Mouse (Mus musculus): ENCODE measurements around the gene Adgrd1. TPM values are rescaled to one million over a fixed set of nuclear protein-coding genes. Genes with fewer than 3 reads are reported as not detected.

Gene Adgrd1
- total RNA-seq, 2 experiments from 2014 or later: 2.1 to 2.9 TPM

DNA sequence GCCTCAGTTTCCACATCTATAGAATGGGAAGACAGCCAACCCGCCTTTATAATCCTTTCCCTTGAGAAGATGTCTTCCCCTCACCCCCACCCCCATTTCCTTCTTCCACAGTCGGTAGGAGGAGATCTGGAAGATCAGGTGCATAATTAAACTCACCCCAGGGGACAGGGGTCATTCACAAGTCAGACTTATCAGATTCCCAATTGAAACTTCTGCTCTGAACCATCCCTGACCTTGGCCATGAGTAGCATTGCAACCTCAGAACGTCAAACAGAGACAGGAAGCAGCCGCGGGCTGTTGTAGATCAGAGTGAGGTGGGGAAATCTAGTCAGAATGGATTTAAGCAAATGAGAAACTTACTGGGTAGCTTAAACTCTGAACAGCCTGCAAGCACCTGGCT lies 46.3 kb downstream of the Adgrd1 start:
- DNase-seq (ENCODE audit: low spot score in 2 of 2): no peak
- intact Hi-C loops (cut with DNase I): no loop called here

DNA sequence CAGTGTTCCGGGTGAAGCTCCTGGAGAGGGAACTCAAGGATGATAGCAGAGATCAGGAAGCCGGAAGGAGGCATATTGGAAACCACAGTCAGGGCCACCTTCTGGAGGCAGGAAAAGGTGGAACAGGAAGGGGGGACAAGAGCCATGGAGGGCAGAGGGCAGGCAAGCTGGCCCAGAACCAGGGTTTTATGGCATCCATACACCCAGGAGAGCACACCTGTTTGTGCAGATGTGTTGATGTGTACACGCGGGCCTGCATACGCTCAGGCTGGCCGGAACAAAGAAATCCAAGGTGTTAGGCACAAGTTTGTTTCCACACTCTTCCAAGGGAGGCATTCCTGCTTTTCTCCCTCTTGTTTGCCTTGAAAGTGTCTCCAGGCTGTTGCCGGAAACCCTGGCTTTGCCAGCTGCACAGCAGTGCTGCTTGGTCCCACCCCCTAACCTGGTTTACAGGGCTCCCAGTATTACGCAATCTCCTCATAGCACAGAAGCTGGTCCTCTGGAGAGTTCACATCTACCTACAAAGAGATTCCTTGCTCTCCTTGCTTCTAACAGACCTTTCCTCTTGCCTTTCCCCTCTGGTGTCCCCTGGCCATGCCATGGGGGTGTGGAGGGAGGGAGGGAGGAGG lies 48.9 kb downstream of the Adgrd1 start:
- peak in 1 of 2 experiments; percentile 49 for DNase-seq (ENCODE audit: low spot score in 2 of 2)
- intact Hi-C loops (cut with DNase I): no loop called here

DNA sequence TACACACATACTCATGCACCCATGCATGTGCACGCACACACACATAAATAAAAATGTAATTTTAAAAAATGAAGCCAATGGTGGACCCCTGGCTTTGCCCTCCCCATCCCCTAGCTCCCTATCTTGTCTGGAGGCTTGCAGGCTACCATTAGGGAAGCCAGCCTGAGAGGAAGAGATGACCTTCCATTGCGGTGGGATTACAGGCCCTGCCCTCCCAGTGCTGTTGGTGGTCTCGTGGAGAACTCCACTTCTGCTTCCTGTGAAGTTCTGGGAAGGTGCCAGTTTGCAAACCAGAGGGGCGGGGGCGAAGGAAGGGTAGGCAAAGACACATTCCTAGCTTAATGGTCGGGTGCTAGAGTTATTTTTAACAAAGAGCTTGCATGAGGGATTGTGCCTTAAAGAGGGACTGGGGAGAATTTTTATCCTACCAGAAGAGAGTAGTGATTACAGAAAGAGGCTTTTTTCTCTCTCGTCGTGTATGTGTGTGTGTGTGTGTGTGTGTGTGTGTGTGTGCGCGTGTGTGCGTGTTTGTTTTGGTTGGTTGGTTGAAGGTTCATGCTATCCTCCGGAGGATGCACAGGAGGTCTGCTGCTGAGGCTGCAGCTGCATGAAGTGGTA lies 50.5 kb downstream of the Adgrd1 start:
- DNase-seq (ENCODE audit: low spot score in 2 of 2): peak; percentile 53 to 59

DNA sequence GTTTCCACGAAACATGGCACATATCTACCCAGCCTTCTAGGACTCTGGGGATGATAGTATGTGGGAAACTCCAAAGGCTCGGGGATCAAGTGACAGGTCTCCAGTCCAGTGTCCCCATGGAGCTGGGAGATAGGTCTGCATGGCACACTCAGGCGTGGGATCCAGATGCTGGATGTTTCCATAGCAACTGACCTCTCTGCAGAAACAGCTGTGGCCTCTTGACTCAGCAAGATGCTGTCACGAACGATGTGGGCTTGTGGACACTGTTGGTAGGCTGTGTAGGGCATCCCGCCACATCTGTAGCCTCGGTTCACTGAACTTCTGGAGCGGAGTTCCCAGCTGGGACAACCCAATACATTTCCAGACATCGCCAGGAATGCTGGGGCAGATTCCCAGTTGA lies 51.9 kb downstream of the Adgrd1 start:
- intact Hi-C loops (cut with DNase I): no loop called here
- DNase-seq (ENCODE audit: low spot score in 2 of 2): no peak

More for the DNA sequence above, 50.5 kb downstream of the Adgrd1 start:
- intact Hi-C loops (cut with DNase I): no loop called here

DNA sequence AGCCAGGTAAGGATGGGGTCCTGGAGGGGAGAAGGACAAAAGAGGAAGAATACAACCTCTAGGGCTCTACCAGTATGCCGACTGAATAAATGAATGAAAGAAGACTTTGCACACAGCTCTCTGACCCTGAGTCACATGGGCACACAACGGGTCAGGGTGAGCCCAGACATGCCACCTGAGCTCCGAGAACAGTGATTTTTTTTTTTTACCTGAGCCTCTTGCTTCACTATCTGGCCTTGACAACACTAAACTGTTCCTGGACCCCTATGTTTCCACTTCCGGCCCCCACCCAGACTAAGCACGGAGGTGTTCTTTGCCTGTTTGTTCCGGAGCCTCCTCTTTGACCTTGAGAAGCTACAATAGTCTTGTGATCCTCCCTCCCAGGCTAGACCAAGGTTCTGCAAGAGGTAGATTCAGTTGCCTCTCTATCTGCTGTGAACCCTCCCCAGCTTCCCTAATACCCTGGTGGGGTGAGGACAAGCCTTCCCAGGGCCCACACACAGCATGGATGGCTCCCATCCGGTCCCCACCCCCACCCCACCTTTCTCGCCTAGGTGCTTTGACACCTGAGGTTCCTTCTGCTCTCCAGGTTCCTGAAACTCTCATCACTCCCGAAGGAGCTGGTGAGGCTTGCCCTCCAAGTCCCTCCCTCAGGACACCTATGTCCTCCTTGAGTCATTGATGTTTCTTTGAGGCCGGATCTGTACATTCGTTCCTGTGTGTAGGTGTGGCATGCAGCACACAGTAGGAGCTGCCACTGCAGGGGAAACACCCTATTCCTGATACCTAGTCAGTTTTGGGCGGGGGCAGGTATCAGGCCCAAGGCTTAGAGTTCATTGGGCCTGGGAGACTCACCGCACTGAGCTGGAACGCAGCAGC lies 58.7 kb downstream of the Adgrd1 start:
- intact Hi-C loops (cut with DNase I): no loop called here
- no peak for DNase-seq (ENCODE audit: low spot score in 2 of 2)

DNA sequence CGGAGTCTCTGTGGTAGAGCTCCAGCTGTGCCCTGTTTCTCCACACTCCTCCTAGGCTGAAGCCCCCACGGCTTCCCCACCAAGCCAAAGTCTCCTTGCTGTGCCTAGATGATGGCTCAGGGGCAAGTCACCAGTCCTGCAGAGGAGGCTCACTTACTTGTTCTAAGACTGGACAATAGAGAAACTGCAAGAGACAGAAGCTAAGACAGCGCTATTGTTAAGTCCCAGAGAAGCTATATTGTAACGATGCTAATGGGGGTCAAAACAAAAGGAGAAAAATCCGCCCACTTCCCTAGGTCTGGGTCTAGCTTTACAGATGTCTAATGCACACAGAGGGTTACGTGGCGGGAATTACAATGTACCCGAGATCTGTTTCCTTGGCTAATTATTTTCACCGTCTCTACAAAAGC lies 59.4 kb downstream of the Adgrd1 start:
- DNase-seq (ENCODE audit: low spot score in 2 of 2): no peak
- intact Hi-C loops (cut with DNase I): no loop called here

DNA sequence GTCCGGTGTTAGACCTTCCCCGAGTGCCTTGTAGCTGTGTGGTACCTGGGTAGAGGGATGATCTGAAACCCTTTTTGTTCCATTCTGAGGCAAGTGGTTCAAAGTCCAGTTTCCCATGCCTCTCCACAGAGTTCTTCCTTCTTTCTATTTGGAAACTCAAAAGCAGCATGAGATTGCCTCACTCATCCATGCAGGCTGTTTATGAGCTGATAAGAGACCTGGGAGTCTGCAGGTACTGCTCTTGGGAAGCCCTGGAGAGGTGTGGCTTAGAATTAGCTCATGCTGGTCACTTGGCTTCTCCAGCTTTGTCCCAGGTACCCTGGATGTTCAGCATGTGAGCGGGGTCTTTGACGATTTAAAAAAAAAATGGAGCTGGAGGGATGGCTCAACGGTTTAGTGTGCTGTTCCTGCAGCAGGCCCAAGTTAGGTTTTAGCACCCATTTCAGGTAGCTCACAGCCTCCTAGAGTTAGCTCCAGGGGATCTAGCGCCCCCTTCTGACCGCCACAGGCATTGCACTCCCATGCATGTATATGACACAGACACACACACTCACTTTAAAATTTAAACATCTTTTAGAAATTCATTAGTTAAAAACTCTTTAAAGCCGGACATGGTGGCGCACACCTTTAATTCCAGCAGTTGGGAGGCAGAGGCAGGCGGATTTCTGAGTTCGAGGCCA lies 65.0 kb downstream of the Adgrd1 start:
- intact Hi-C loops (cut with DNase I): no loop called here
- DNase-seq (ENCODE audit: low spot score in 2 of 2): no peak

DNA sequence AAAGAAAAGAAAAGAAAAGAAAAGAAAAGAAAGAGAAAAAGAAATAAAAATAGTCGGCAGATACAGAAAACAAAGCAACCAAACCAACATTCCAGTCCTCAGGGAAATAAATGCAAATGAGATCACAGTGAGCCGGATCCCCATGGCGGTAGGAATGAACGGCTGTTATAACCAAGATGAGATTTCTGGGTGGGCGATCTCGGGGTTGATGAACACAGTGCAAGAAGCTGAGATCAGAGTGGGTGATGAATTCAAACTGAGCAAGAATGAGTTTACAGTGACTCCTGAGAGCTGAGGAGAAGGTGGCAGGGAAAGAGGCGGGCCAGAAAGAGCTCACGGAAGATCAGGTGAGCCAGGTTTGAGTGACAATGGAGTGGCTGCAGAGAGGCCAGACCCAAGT lies 66.9 kb downstream of the Adgrd1 start:
- no peak for DNase-seq (ENCODE audit: low spot score in 2 of 2)
- intact Hi-C loops (cut with DNase I): no loop called here

DNA sequence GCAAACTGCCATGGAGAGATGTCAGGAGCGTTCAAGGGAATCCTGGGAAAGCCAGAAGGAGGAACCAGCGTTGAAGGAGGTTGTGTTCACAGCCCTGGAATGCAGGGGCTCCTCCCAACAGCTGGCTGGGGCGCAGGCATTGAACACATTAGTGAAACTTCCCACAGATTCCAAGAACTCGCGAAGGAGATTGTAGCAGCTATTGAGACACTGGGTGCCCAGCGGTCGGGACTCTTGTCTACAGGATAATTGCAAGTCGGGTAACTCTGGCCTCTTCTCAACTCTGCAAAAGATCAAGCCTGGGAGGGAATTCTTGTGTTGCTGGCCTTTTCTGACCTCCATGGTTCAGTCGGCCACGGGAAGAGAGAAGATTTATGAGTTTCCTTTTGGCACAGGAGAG lies 67.5 kb downstream of the Adgrd1 start:
- intact Hi-C loops (cut with DNase I): no loop called here
- no peak for DNase-seq (ENCODE audit: low spot score in 2 of 2)

DNA sequence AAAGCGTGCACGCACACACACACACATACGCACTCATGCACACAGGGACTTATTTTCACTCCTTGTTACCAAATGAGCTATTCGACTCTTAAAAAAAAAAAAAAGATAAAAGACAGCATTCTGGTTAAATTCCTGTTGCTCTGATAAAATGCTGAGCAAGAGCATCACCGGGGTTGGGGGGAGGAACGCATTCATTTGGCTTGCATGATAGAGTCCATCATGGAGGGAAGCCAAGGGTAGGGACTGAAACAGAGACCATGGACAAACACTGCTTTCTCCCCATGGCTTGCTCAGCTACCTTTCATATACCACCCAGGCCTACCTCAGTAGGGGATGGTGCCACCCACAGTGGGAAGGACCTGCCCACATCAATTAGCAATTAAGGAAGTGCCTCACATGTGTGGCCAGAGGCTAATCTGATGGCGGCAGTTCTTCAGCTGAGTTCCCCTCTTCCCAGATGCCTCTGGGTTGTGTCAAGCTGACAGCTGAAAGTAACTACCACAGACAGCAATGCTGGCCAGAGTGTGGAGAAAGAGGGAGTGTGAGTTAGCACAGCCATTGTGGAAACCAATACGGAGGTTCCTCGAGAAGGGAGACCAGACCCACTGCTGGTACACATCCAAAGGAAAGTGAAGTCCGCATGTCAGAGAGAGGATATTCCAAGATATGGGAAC lies 68.5 kb downstream of the Adgrd1 start:
- no peak for DNase-seq (ENCODE audit: low spot score in 2 of 2)
- intact Hi-C loops (cut with DNase I): no loop called here

DNA sequence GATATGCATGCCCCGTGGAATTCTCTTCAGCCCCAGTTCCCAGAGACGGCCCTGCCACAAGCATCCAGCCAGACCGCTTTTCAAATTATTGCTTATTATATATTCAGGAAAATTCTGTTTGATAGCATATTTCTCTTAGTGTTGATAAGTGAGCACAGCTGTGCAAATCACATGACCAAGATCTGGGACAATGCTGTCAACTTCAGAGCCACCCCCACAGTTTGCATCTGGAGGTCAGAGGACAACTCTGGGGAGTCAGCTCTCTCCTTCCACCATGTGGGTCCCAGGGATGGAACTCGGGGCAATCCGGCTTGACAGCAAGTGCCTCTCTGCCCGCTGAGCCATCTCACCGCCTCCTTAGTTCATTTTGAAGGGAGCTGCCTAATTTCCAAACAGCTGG lies 69.0 kb downstream of the Adgrd1 start:
- intact Hi-C loops (cut with DNase I): no loop called here
- DNase-seq (ENCODE audit: low spot score in 2 of 2): no peak

DNA sequence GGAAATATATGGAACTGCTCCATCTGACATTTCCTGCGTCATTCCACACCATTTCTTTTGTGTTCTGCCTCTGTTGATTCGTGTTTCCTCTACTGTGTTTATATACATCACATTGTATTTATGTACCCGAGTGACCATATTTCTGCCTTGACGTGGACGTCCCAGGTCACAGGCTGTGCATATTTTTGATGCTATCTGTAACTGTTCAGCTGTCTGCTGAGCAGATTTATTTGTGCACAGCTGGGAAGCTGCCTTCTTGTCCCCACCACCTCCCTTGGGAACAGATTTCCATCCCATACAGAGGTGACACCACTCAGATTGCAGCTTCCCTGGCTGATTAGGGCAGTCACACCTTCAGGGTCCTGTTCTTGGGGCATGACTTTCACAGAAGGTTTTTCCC lies 72.5 kb downstream of the Adgrd1 start:
- intact Hi-C loops (cut with DNase I): no loop called here
- no peak for DNase-seq (ENCODE audit: low spot score in 2 of 2)

DNA sequence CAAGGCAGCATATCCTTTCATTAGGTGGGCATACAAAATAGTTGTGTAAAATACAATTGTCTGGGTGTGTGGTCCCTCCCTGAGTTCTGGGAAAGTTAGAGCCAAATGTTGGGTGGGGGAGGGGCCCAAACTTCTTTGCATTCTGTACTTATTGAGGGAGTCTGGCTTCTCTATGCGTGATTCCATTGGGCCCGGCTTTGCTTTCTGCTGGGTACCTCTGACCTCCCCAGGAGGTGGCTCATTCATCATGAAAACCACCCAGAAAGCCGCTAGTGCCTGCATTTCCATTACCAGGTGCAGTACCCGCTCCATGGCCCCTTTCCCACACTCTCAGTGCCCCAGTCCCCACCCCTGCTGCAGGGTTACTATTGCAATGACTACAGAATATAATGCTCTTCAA lies 73.0 kb downstream of the Adgrd1 start:
- no peak for DNase-seq (ENCODE audit: low spot score in 2 of 2)
- intact Hi-C loops (cut with DNase I): no loop called here

DNA sequence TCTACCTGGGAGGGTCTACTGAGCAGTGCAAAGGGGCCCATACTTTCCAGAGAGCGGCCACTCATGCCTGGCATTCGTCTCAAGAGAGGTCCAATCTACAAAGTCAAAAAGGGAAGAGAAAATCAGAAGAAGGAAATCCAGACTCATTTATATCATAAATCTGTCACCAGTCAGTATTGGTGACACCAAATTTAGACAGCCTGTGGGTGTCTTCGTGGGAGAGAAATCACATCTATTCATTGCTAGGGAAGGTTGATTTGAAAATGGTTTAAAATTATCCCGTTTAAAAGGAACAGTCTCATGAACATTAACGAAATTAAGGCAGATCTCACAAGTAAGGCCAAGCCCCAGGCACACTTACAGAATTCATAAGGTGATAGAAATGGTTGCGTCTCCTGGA lies 76.0 kb downstream of the Adgrd1 start:
- DNase-seq (ENCODE audit: low spot score in 2 of 2): no peak
- intact Hi-C loops (cut with DNase I): no loop called here

DNA sequence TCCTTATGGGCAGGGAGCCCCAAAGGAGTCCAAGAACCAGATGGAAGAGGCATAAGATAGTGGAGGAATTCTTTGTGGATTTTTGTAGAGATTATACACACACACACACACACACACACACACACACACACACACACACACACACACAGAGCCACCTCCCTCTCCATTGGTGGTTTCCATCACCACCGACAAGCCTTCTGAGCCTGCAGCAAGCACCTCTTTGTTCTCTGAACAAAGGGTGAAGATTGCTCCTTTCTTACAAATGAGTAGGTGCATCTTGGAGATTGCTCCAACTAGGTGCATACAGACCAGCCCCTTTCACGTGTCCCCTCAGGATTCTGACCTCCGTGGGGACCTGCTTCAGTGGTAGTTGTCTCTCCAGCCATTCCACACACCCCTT lies 79.4 kb downstream of the Adgrd1 start:
- intact Hi-C loops (cut with DNase I): loop anchor here (5.0 kb wide), 2 partner anchors 114 to 211 kb away; no protein-coding TSS in a partner anchor
- DNase-seq (ENCODE audit: low spot score in 2 of 2): no peak

DNA sequence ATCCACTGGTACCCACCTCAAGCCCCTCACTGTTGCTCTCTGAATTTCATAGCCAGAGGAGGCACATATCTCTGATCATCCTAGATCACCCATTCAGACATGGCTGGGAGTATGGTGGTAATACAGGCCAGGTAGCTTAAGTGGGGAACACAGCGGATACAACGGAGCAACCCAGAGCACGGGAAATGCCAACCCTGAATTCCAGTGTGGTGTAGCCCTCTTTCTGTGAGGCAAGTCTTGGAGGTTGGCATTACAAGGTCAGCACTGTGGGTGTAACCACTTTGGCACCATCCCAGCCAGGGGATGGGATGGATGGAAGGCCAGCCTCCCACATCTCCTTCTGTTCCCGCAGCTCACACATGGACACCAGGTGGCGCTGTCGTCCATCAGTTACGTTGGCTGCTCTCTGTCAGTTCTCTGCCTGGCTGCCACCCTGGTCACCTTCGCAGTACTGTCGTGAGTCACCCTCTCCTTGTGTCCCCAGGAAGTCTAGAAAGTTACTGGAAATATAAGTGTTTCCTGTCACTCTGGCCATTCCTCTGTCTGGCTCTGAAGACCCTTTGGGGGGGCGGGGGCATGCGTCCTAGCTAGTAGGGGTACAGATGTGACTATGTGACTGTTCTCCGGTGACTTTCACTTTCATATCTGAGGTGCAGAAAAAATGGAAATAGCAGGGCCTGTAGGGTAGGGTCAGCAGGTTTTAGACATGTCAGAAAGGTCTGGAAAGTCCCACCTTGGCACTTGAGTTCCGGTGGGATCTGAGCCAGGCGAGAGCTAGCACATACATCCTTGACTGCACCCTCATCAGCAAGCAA lies 81.4 kb downstream of the Adgrd1 start:
- peak; percentile 84 to 91 for DNase-seq (ENCODE audit: low spot score in 2 of 2)
- intact Hi-C loops (cut with DNase I): loop anchor here (1.0 to 5.0 kb wide), 4 partner anchors 116 to 416 kb away; no protein-coding TSS in a partner anchor

DNA sequence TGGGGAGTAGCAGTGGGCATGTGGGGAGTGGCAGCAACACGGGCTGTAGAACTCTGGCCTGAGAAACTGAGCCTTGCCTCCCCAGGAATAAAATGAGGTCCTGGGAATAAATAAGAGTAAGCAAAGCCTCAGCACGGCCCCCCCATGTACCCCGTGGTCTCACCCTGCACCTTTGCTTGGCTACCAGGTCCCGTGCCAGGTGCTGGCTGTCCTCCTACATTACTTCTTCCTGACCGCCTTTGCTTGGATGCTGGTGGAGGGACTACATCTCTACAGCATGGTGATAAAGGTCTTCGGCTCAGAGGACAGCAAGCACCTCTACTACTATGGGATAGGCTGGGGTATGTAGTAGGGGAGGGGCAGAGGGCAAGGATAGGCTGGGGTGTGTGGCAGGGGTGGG lies 82.8 kb downstream of the Adgrd1 start:
- intact Hi-C loops (cut with DNase I): loop anchor here (2.0 to 5.0 kb wide), 3 partner anchors 117 to 407 kb away; no protein-coding TSS in a partner anchor
- no peak for DNase-seq (ENCODE audit: low spot score in 2 of 2)

DNA sequence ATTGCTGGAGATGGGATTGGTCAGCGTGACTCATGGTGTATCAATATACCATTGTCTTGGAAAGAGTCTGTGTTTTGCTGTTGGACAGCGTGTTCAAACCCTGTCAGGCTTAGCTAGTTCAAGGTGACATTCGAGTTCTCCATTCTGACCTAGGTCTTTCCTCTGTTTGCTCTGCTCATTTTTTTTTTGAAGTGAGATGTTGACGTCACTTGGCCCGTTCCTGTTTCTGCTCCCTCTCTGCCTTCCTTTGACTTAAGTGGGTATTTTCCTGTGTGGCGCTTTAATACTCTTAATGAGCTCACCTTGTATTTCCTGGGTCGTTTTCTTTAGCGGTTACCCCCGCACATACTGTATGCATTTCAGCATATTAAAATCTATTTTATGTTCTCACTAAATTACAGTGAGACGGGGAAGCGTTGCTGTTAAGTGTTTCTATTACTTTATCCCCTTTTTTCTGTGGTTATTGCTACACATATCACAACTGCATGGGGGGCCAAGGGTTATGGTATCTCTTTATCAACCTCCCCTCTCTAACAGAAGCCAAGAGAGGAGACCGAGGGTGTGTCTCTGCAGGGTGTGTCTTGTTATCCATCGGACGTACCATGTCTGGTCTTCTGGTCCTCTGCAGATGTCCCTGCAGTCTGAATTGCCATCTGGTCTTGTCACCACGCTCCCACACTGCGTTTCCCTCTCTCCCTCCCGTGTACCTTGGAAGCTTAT lies 83.6 kb downstream of the Adgrd1 start:
- intact Hi-C loops (cut with DNase I): loop anchor here (2.0 to 5.0 kb wide), 3 partner anchors 118 to 407 kb away; no protein-coding TSS in a partner anchor
- no peak for DNase-seq (ENCODE audit: low spot score in 2 of 2)
